Comparison of ENCODE assay signal across 24 mouse cellular contexts in genomic region chr1:36566425-36566824, GRCm38 (mm10). TPM values are rescaled to one million over a fixed set of nuclear protein-coding genes. Genes with fewer than 3 reads are reported as not detected.
A peak's percentile ranks its signal among the peaks of the same experiment; 100 is the strongest.
DNase-seq lines count a peak whose midpoint lies in the region; ATAC-seq and TF ChIP-seq lines count a peak whose summit lies in the region.
"Had no signal": no experiment of that assay in that cellular context is flagged by ENCODE, and none has a peak within 500 bp of the region (broad histone marks: within the 10 kb centered on the region; RNA-seq: fewer than 3 reads in every experiment).

No protein-coding gene starts in this region.

- ATAC-seq in kidney, embryonic 16.5 days (ENCODE audit: low FRiP score, low TSS enrichment) = no peak
- ATAC-seq in limb, embryonic 13.5 days (ENCODE audit: low FRiP score, low read depth) = 0 out of 2 replicates have a peak, but pooled peaks have one; percentile 28
- ATAC-seq: intestine, embryonic 15.5 days; liver, embryonic 12.5 days had no signal

- TF ChIP-seq CTCF in bone marrow macrophage, adult 2 months (IDR thresholded peaks at IDR 0.05; ENCODE audit: low read depth, low read length) = no peak

- H3K4me2 ChIP-seq in kidney, embryonic 16.5 days (replicated peaks; ENCODE audit: low read depth, low read length) = no peak overlapping the region
- no peak overlapping the region for H3K4me2 ChIP-seq in limb, embryonic 13.5 days (replicated peaks)
- H3K4me2 ChIP-seq: forebrain, embryonic 12.5 days; intestine, embryonic 15.5 days; liver, embryonic 12.5 days; lung, embryonic 14.5 days; neural tube, embryonic 15.5 days had no signal

- H3K4me3 ChIP-seq in heart, embryonic 10.5 days = no peak overlapping the region
- no peak overlapping the region for H3K4me3 ChIP-seq in kidney, embryonic 16.5 days (ENCODE audit: low read length)
- no peak overlapping the region for H3K4me3 ChIP-seq in bone marrow macrophage, adult 2 months (ENCODE audit: insufficient read depth, low read length)
- no peak overlapping the region for H3K4me3 ChIP-seq in limb, embryonic 13.5 days
- H3K4me3 ChIP-seq: forebrain, embryonic 12.5 days; intestine, embryonic 15.5 days; liver, embryonic 12.5 days; megakaryocyte, embryonic 14.5 days; neural tube, embryonic 15.5 days had no signal

- H3K27me3 ChIP-seq in heart, embryonic 10.5 days (ENCODE audit: insufficient read depth, poor library complexity, severe bottlenecking) = no peaks in the 10 kb centered on the region
- H3K27me3 ChIP-seq in kidney, embryonic 16.5 days (ENCODE audit: insufficient read depth, low read length) = no peaks in the 10 kb centered on the region
- no peaks in the 10 kb centered on the region for H3K27me3 ChIP-seq in limb, embryonic 13.5 days
- H3K27me3 ChIP-seq: intestine, embryonic 15.5 days; neural tube, embryonic 15.5 days had no signal

- H3K36me3 ChIP-seq in heart, embryonic 10.5 days = no peaks in the 10 kb centered on the region
- H3K36me3 ChIP-seq in kidney, embryonic 16.5 days (ENCODE audit: insufficient read depth, low read length) = no peaks in the 10 kb centered on the region
- H3K36me3 ChIP-seq in limb, embryonic 13.5 days = no peaks in the 10 kb centered on the region
- H3K36me3 ChIP-seq: forebrain, embryonic 12.5 days; intestine, embryonic 15.5 days; liver, embryonic 12.5 days; neural tube, embryonic 15.5 days had no signal

- DNase-seq in heart, embryonic 10.5 days (ENCODE audit: low spot score) = no peak
- no peak for DNase-seq in heart, postnatal 4 days
- DNase-seq in kidney, adult 11 months = no peak
- DNase-seq in lung, postnatal 36 days = no peak
- no peak for DNase-seq in urinary bladder, adult 18-20 months (ENCODE audit: low spot score in 2 of 2)
- DNase-seq: adrenal gland, postnatal 36 days; B cell, adult 2 months; cerebellum, adult 9-10 months; gastrocnemius, postnatal 25 days; layer of hippocampus, postnatal 36 days; lung, embryonic 14.5 days had no signal

- H3K9me3 ChIP-seq in heart, embryonic 10.5 days = no peaks in the 10 kb centered on the region
- H3K9me3 ChIP-seq in kidney, embryonic 16.5 days (ENCODE audit: low read length) = no peaks in the 10 kb centered on the region
- H3K9me3 ChIP-seq in limb, embryonic 13.5 days = no peaks in the 10 kb centered on the region
- H3K9me3 ChIP-seq: forebrain, embryonic 12.5 days; intestine, embryonic 15.5 days; liver, embryonic 12.5 days; megakaryocyte, embryonic 14.5 days; neural tube, embryonic 15.5 days had no signal

- WGBS in heart, embryonic 10.5 days = 18% methylated on average over 2 of the region's 2 CpGs
- WGBS in kidney, embryonic 16.5 days = 13% methylated on average over 2 of the region's 2 CpGs
- WGBS in limb, embryonic 13.5 days = 6% methylated on average over 2 of the region's 2 CpGs

- peak overlapping the region; percentile 56; the same call in 1 of the 2 replicates for H3K27ac ChIP-seq in heart, embryonic 10.5 days
- no peak overlapping the region for H3K27ac ChIP-seq in kidney, embryonic 16.5 days (ENCODE audit: low read length)
- peak overlapping the region; percentile 17 for H3K27ac ChIP-seq in bone marrow macrophage, adult 2 months (ENCODE audit: insufficient read depth, low read depth, low read length)
- H3K27ac ChIP-seq in limb, embryonic 13.5 days = no peak overlapping the region; the same call in 1 of the 2 replicates
- H3K27ac ChIP-seq: forebrain, embryonic 12.5 days; intestine, embryonic 15.5 days; liver, embryonic 12.5 days; neural tube, embryonic 15.5 days had no signal

- peak overlapping the region; percentile 18; the same call in 1 of the 2 replicates for H3K9ac ChIP-seq in kidney, embryonic 16.5 days (replicated peaks; ENCODE audit: low read length)
- H3K9ac ChIP-seq in limb, embryonic 13.5 days = no peak overlapping the region
- H3K9ac ChIP-seq: forebrain, embryonic 12.5 days; intestine, embryonic 15.5 days; liver, embryonic 12.5 days; lung, embryonic 14.5 days; neural tube, embryonic 15.5 days had no signal

- peaks cover 84% of the 10 kb centered on the region for H3K4me1 ChIP-seq in heart, embryonic 10.5 days
- peaks cover 82% of the 10 kb centered on the region for H3K4me1 ChIP-seq in kidney, embryonic 16.5 days (ENCODE audit: insufficient read depth, low read length)
- peaks cover 63% of the 10 kb centered on the region for H3K4me1 ChIP-seq in bone marrow macrophage, adult 2 months (ENCODE audit: control insufficient read depth, insufficient read depth, low read length)
- peaks cover 40% of the 10 kb centered on the region for H3K4me1 ChIP-seq in limb, embryonic 13.5 days

- TF ChIP-seq POLR2A in bone marrow macrophage, adult 2 months (IDR thresholded peaks at IDR 0.05; ENCODE audit: borderline replicate concordance, low read depth, low read length) = no peak

RNA-seq across cellular contexts. Expression of gene Sema4c, which starts 8.3 kb away (rescaled TPM):
- polyA plus RNA-seq in heart, embryonic 10.5 days (2016; fragmentation: Nextera tagmentation; extraction: Ambion mirVana) = 12.2 and 15.2 TPM in 2 replicates
- 10 to 100 TPM; 26.7 to 31.2 TPM for total RNA-seq in heart, postnatal 4 days (2021)
- 21.4 and 21.9 TPM in 2 replicates for polyA plus RNA-seq in kidney, embryonic 16.5 days (2015; fragmentation: Nextera tagmentation; extraction: Ambion mirVana)
- polyA plus RNA-seq in bone marrow macrophage, adult 2 months (2012; ENCODE audit: insufficient read depth, insufficient read length, missing spikeins) = 1.3 and 2.4 TPM in 2 replicates
- 21.8 and 22.7 TPM in 2 replicates for polyA plus RNA-seq in limb, embryonic 13.5 days (2015; fragmentation: Nextera tagmentation; extraction: Ambion mirVana)

RNA-seq across cellular contexts. Expression of gene Ankrd39, which starts 19.2 kb away (rescaled TPM):
- polyA plus RNA-seq in heart, embryonic 10.5 days (2016; fragmentation: Nextera tagmentation; extraction: Ambion mirVana) = 23.9 and 24.5 TPM in 2 replicates
- 10 to 100 TPM; 16.0 to 18.5 TPM for total RNA-seq in heart, postnatal 4 days (2021)
- 29.2 and 30.0 TPM in 2 replicates for polyA plus RNA-seq in kidney, embryonic 16.5 days (2015; fragmentation: Nextera tagmentation; extraction: Ambion mirVana)
- polyA plus RNA-seq in bone marrow macrophage, adult 2 months (2012; ENCODE audit: insufficient read depth, insufficient read length, missing spikeins) = 6.2 and 6.8 TPM in 2 replicates
- 27.7 and 28.0 TPM in 2 replicates for polyA plus RNA-seq in limb, embryonic 13.5 days (2015; fragmentation: Nextera tagmentation; extraction: Ambion mirVana)

RNA-seq across cellular contexts. Expression of gene Gm42417, which starts 27.2 kb away (rescaled TPM):
- polyA plus RNA-seq in heart, embryonic 10.5 days (2016; fragmentation: Nextera tagmentation; extraction: Ambion mirVana) = 0.20 and 1.0 TPM in 2 replicates
- total RNA-seq in heart, postnatal 4 days (2021) = 10 to 100 TPM; 48.6 to 69.8 TPM
- polyA plus RNA-seq in kidney, embryonic 16.5 days (2015; fragmentation: Nextera tagmentation; extraction: Ambion mirVana) = 0.30 and 1.5 TPM in 2 replicates
- 1.5 and 3.5 TPM in 2 replicates for polyA plus RNA-seq in bone marrow macrophage, adult 2 months (2012; ENCODE audit: insufficient read depth, insufficient read length, missing spikeins)
- 0.33 and 0.92 TPM in 2 replicates for polyA plus RNA-seq in limb, embryonic 13.5 days (2015; fragmentation: Nextera tagmentation; extraction: Ambion mirVana)
- total RNA-seq: layer of hippocampus, adult 18-20 months; layer of hippocampus, postnatal 36 days; left cerebral cortex, postnatal 25 days; monocyte, adult 5-6 weeks had no signal
- polyA plus RNA-seq: heart, embryonic 14.5 days; hindbrain, embryonic 11.5 days; lung, embryonic 14.5 days had no signal

RNA-seq across cellular contexts. Expression of gene Ankrd23, which starts 29.7 kb away (rescaled TPM):
- 16.7 and 19.0 TPM in 2 replicates for polyA plus RNA-seq in heart, embryonic 10.5 days (2016; fragmentation: Nextera tagmentation; extraction: Ambion mirVana)
- total RNA-seq in heart, postnatal 4 days (2021) = 100 to 1,000 TPM; 151 to 159 TPM
- 15.2 and 21.7 TPM in 2 replicates for polyA plus RNA-seq in kidney, embryonic 16.5 days (2015; fragmentation: Nextera tagmentation; extraction: Ambion mirVana)
- 5.5 and 7.6 TPM in 2 replicates for polyA plus RNA-seq in bone marrow macrophage, adult 2 months (2012; ENCODE audit: insufficient read depth, insufficient read length, missing spikeins)
- 20.1 and 20.8 TPM in 2 replicates for polyA plus RNA-seq in limb, embryonic 13.5 days (2015; fragmentation: Nextera tagmentation; extraction: Ambion mirVana)

RNA-seq across cellular contexts. Expression of gene Cnnm3, which starts 54.8 kb away (rescaled TPM):
- 1.5 and 2.5 TPM in 2 replicates for polyA plus RNA-seq in heart, embryonic 10.5 days (2016; fragmentation: Nextera tagmentation; extraction: Ambion mirVana)
- 10 to 100 TPM; 14.9 to 15.7 TPM for total RNA-seq in heart, postnatal 4 days (2021)
- 3.5 and 3.7 TPM in 2 replicates for polyA plus RNA-seq in kidney, embryonic 16.5 days (2015; fragmentation: Nextera tagmentation; extraction: Ambion mirVana)
- polyA plus RNA-seq in bone marrow macrophage, adult 2 months (2012; ENCODE audit: insufficient read depth, insufficient read length, missing spikeins) = 19.9 and 22.9 TPM in 2 replicates
- 3.7 and 4.4 TPM in 2 replicates for polyA plus RNA-seq in limb, embryonic 13.5 days (2015; fragmentation: Nextera tagmentation; extraction: Ambion mirVana)

Comparison
In these comparisons a context has a peak if more than half of its experiments do, and no peak if none do; other contexts are left out.
1. H3K27ac ChIP-seq: peak in heart, embryonic 10.5 days (single experiment) and bone marrow macrophage, adult 2 months (single experiment); none in kidney, embryonic 16.5 days (single experiment) and limb, embryonic 13.5 days (single experiment).